Mouse (Mus musculus) c-Kit-positive CD71-negative TER-119-negative erythroid progenitor cells, embryonic 14.5 days (primary cell): ENCODE measurements around the gene Alkal2.

ENCODE experiments used
- DNase-seq: peaks from one replicate; pipeline ENCODE4 v3.0.0-alpha.2; 2013; ENCODE audit warnings: low read depth

Alkal2 gene

GRCm38 (mm10) chr12:30928182-30928581, 44.1 kb downstream of the Alkal2 start:
- no peak for DNase-seq

GRCm38 (mm10) chr12:30933299-30933698, 49.2 kb downstream of the Alkal2 start:
- DNase-seq, result no peak

DNA sequence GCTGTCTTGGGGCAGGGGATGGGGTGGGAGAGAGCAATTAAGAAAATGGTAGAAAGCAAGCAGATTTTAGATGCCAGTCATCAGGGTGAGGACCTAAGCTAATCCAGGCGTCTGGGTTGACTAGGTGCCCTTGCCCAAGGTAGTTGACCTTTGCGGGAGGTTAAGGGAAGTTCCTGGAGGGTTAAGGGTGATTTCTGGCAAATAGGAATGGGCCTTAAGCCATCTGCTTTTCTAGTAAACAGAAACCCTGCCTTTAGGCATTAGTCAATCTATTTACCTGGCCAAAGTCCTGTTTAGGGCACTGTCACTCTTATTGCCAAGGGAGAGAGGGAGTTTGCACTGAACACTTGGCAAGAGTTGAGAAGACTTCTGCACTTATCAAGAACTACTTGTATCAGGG, 52.8 kb downstream of the Alkal2 start:
- no peak for DNase-seq
